Mouse (Mus musculus): ENCODE measurements around the gene Akr1b7. TPM values are rescaled to one million over a fixed set of nuclear protein-coding genes. Genes with fewer than 3 reads are reported as not detected.
A peak's percentile ranks its signal among the peaks of the same experiment; 100 is the strongest.

The Akr1b7 gene
- total and polyA plus RNA-seq, 3 experiments, result 0.08 TPM; not detected in 2

GRCm38 (mm10) chr6:34460651-34461050 is 48.5 kb downstream of the Akr1b7 start:
- peaks cover 5 to 6% of the 10 kb centered on the region in 2 experiments for H3K4me1 ChIP-seq (ENCODE audit: control insufficient read depth in 1 of 2, insufficient read depth in 2 of 2)
- H3K9ac ChIP-seq (ENCODE audit: insufficient read depth, low read depth), result no peak overlapping the region
- no peaks in the 10 kb centered on the region for H3K79me2 ChIP-seq (replicated peaks; ENCODE audit: control insufficient read depth, extremely low read depth, insufficient read depth, poor library complexity, severe bottlenecking)
- no peak overlapping the region for H3K27ac ChIP-seq (ENCODE audit: insufficient read depth, low read depth)
- H3K4me2 ChIP-seq (ENCODE audit: insufficient read depth, low read depth, poor library complexity, severe bottlenecking), result 0 out of 2 replicates have a peak overlapping the region, but pooled peaks have one; percentile 29
- dilution Hi-C loops (cut with MboI; ENCODE audit: extremely low pct_ligation_motif_present, extremely low pct_unique_long_range_greater_than_20kb, low sequenced_read_pairs), result no loop called here
- no peak overlapping the region for H3K4me3 ChIP-seq (replicated peaks in 1 of 3; ENCODE audit: low read depth in 2 of 3, low read length in 2 of 3, poor library complexity in 1 of 3)
- TF ChIP-seq TCF12 (IDR thresholded peaks at IDR 0.05; ENCODE audit: low read depth, low read length), result no peak
- TF ChIP-seq HCFC1 (IDR thresholded peaks at IDR 0.05; ENCODE audit: low read depth, low read length), result no peak
- no peak for TF ChIP-seq TBP (conservative IDR thresholded peaks at IDR 0.05; ENCODE audit: low read depth, low read length)
- TF ChIP-seq GABPA (IDR thresholded peaks at IDR 0.05; ENCODE audit: insufficient replicate concordance, low read depth, low read length), result no peak
- no peak for TF ChIP-seq SIN3A (IDR thresholded peaks at IDR 0.05; ENCODE audit: low read length)
- no peak for TF ChIP-seq ZNF384 (IDR thresholded peaks at IDR 0.05; ENCODE audit: low read depth, low read length)
- TF ChIP-seq USF1 (IDR thresholded peaks at IDR 0.05; ENCODE audit: low read depth, low read length), result no peak
- TF ChIP-seq MAFK (IDR thresholded peaks at IDR 0.05; ENCODE audit: insufficient replicate concordance, low read length), result no peak
- TF ChIP-seq MAZ (IDR thresholded peaks at IDR 0.05; ENCODE audit: low read depth, low read length), result no peak
- no peak for TF ChIP-seq ETS1 (conservative IDR thresholded peaks at IDR 0.05; ENCODE audit: low read depth, low read length)
- TF ChIP-seq USF2 (conservative IDR thresholded peaks at IDR 0.05; ENCODE audit: low read depth, low read length), result no peak
- no peak for TF ChIP-seq ZKSCAN1 (IDR thresholded peaks at IDR 0.05; ENCODE audit: borderline replicate concordance, low read depth, low read length)
- no peak for TF ChIP-seq BHLHE40 (IDR thresholded peaks at IDR 0.05; ENCODE audit: low read depth, low read length)
- no peak for TF ChIP-seq SMC3 (IDR thresholded peaks at IDR 0.05; ENCODE audit: low read depth, low read length)
- no peaks in the 10 kb centered on the region for H3K36me3 ChIP-seq (replicated peaks in 1 of 2; ENCODE audit: control insufficient read depth in 1 of 2, insufficient read depth in 1 of 2, low read length in 1 of 2)
- in situ Hi-C loops (cut with MboI; ENCODE audit: low pct_ligation_motif_present, low pct_unique_long_range_greater_than_20kb, low sequenced_read_pairs), result loop anchor here (5.0 kb wide), 1 partner anchor 168 kb away; no protein-coding TSS in a partner anchor
- DNase-seq (ENCODE audit: extremely low read depth), result no peak
- no peaks in the 10 kb centered on the region for H3K27me3 ChIP-seq (replicated peaks)
- no peaks in the 10 kb centered on the region for H3K9me3 ChIP-seq (replicated peaks; ENCODE audit: low read length)

GRCm38 (mm10) chr6:34463582-34463981 is 51.4 kb downstream of the Akr1b7 start:
- no peaks in the 10 kb centered on the region for H3K36me3 ChIP-seq (replicated peaks in 1 of 2; ENCODE audit: control insufficient read depth in 1 of 2, insufficient read depth in 1 of 2, low read length in 1 of 2)
- H3K9me3 ChIP-seq (replicated peaks; ENCODE audit: low read length), result no peaks in the 10 kb centered on the region
- TF ChIP-seq JUND (conservative IDR thresholded peaks at IDR 0.05; ENCODE audit: low read depth, low read length) (no peak), PAX5 (IDR thresholded peaks at IDR 0.05; ENCODE audit: low read length) (no peak), SIN3A (IDR thresholded peaks at IDR 0.05; ENCODE audit: low read length) (no peak), MXI1 (IDR thresholded peaks at IDR 0.05; ENCODE audit: low read depth, low read length) (no peak), UBTF (IDR thresholded peaks at IDR 0.05; ENCODE audit: low read depth, low read length) (no peak), POLR2A (IDR thresholded peaks at IDR 0.05; ENCODE audit: low read depth, low read length) (no peak), BHLHE40 (IDR thresholded peaks at IDR 0.05; ENCODE audit: low read depth, low read length) (no peak), RCOR1 (conservative IDR thresholded peaks at IDR 0.05; ENCODE audit: low read depth, low read length) (no peak), CHD2 (IDR thresholded peaks at IDR 0.05; ENCODE audit: low read length) (no peak), IRF4 (IDR thresholded peaks at IDR 0.05; ENCODE audit: low read depth, low read length) (no peak), NRF1 (IDR thresholded peaks at IDR 0.05; ENCODE audit: low read depth, low read length) (no peak), TCF12 (IDR thresholded peaks at IDR 0.05; ENCODE audit: low read depth, low read length) (no peak), MAX (IDR thresholded peaks at IDR 0.05; ENCODE audit: low read length) (no peak), KAT2A (IDR thresholded peaks at IDR 0.05; ENCODE audit: insufficient replicate concordance, low read length) (no peak), EP300 (IDR thresholded peaks at IDR 0.05; ENCODE audit: low read length) (no peak), ZC3H11A (IDR thresholded peaks at IDR 0.05; ENCODE audit: low read depth, low read length) (no peak)
- no peak overlapping the region for H3K4me3 ChIP-seq (replicated peaks in 1 of 3; ENCODE audit: low read depth in 2 of 3, low read length in 2 of 3, poor library complexity in 1 of 3)
- dilution Hi-C loops (cut with MboI; ENCODE audit: extremely low pct_ligation_motif_present, extremely low pct_unique_long_range_greater_than_20kb, low sequenced_read_pairs), result no loop called here
- H3K27ac ChIP-seq (ENCODE audit: insufficient read depth, low read depth), result no peak overlapping the region
- H3K79me2 ChIP-seq (replicated peaks; ENCODE audit: control insufficient read depth, extremely low read depth, insufficient read depth, poor library complexity, severe bottlenecking), result no peaks in the 10 kb centered on the region
- peak overlapping the region; percentile 44 for H3K4me2 ChIP-seq (ENCODE audit: insufficient read depth, low read depth, poor library complexity, severe bottlenecking)
- in situ Hi-C loops (cut with MboI; ENCODE audit: low pct_ligation_motif_present, low pct_unique_long_range_greater_than_20kb, low sequenced_read_pairs), result loop anchor here (5.0 kb wide), 1 partner anchor 171 kb away; no protein-coding TSS in a partner anchor
- H3K9ac ChIP-seq (ENCODE audit: insufficient read depth, low read depth), result no peak overlapping the region
- no peak for DNase-seq (ENCODE audit: extremely low read depth)
- no peaks in the 10 kb centered on the region for H3K27me3 ChIP-seq (replicated peaks)
- peaks cover 5 to 6% of the 10 kb centered on the region in 2 experiments for H3K4me1 ChIP-seq (ENCODE audit: control insufficient read depth in 1 of 2, insufficient read depth in 2 of 2)

Data from CH12.LX (cell line).